Mouse (Mus musculus) midbrain, embryonic 10.5 days (tissue): ENCODE measurements at regions not wholly inside any gene's neighbourhood (a gene's known extent, or its start where the extent isn't known, plus 50 kb on each side); places are given as distances from the start of the nearest gene placed in this dataset.

Source experiments
- DNase-seq: peaks from one replicate; pipeline ENCODE4 v3.0.0-alpha.2; 2017; ENCODE audit warnings: low spot score
- H3K27ac ChIP-seq: fragments of 300-500 bp; sonication (generic); replicated peaks from 2 replicates; pipeline ENCODE4 v1.5.1; 2016; ENCODE audit warnings: mild to moderate bottlenecking
- H3K27me3 ChIP-seq: fragments of 300-500 bp; sonication (generic); 2 replicates; pipeline ENCODE4 v1.6.1; 2016; ENCODE audit warnings: low read depth, mild to moderate bottlenecking; ENCODE audit not compliant: poor library complexity, severe bottlenecking
- H3K36me3 ChIP-seq: fragments of 300-500 bp; sonication (generic); 2 replicates; pipeline ENCODE4 v1.6.1; 2016; ENCODE audit warnings: mild to moderate bottlenecking, moderate library complexity
- H3K4me1 ChIP-seq: fragments of 300-500 bp; sonication (generic); 2 replicates; pipeline ENCODE4 v1.6.1; 2016
- H3K4me3 ChIP-seq: fragments of 300-500 bp; sonication (generic); 2 replicates; pipeline ENCODE4 v1.5.1; 2016; ENCODE audit warnings: mild to moderate bottlenecking, moderate library complexity
- H3K9me3 ChIP-seq: fragments of 300-500 bp; sonication (generic); replicated peaks from 2 replicates; pipeline ENCODE4 v1.6.1; 2016; ENCODE audit warnings: mild to moderate bottlenecking
- WGBS: fragments of 180-500 bp; shearing (Covaris S2); methylation state at CpG from one replicate; pipeline ENCODE4 v1.1.7; 2016; 5-methylcytosine and 5-hydroxymethylcytosine counted together

GRCm38 (mm10) chr16:55435139-55435968, 137.6 kb upstream of the Zpld1 start:
- no peak overlapping the region for H3K4me3 ChIP-seq
- H3K4me1 ChIP-seq, result peaks cover 6% of the 10 kb centered on the region
- no peaks in the 10 kb centered on the region for H3K36me3 ChIP-seq
- no peaks in the 10 kb centered on the region for H3K9me3 ChIP-seq
- no peak for DNase-seq
- no peaks in the 10 kb centered on the region for H3K27me3 ChIP-seq
- H3K27ac ChIP-seq, result no peak overlapping the region
- 72% methylated on average over 4 of the region's 4 CpGs for WGBS

GRCm38 (mm10) chr16:55421569-55422342, 124.0 kb upstream of the Zpld1 start:
- Histone ChIP-seq H3K36me3 (no peaks in the 10 kb centered on the region), H3K4me1 (no peaks in the 10 kb centered on the region; the same call in 1 of the 2 replicates), H3K27me3 (no peaks in the 10 kb centered on the region), H3K4me3 (no peak overlapping the region), H3K27ac (no peak overlapping the region), H3K9me3 (no peaks in the 10 kb centered on the region)
- WGBS, result 48% methylated on average over 7 of the region's 7 CpGs
- no peak for DNase-seq

DNA sequence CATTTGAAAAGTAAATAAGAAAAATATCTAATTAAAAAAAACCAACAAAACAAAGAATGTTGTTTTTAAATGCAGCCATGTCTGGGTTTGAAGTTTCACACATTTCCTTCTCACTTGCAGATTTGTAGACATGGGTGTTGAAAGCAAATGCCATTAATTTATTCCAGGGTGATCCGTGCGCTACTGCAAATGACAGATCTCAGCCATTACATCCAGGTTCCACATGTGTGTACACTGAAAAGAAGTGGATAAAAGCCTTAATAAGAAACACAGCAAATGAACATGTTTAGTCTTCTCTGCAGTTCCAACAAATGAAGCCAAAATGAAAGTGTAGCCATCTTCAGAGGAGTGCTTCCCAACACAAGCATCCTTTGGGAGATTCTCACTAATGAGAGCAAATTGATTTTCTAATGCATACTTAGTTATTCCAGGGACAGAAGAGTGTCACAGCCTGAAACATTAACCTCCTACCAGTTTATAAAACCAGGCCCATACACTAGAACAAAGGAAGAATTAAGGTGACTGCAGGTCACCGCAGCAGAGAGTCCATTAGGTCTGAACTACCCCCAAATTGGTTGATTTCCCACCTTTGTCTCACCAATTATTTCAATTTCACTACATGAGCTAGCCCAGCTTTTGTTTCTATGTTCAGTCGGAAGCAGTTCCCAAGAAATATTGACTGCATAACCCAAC, 123.2 kb upstream of the Zpld1 start:
- H3K4me1 ChIP-seq, result no peaks in the 10 kb centered on the region; the same call in 1 of the 2 replicates
- H3K9me3 ChIP-seq, result no peaks in the 10 kb centered on the region
- H3K36me3 ChIP-seq, result no peaks in the 10 kb centered on the region
- H3K4me3 ChIP-seq, result no peak overlapping the region
- no peaks in the 10 kb centered on the region for H3K27me3 ChIP-seq
- H3K27ac ChIP-seq, result no peak overlapping the region
- WGBS, result 79% methylated on average over 4 of the region's 4 CpGs
- no peak for DNase-seq

DNA sequence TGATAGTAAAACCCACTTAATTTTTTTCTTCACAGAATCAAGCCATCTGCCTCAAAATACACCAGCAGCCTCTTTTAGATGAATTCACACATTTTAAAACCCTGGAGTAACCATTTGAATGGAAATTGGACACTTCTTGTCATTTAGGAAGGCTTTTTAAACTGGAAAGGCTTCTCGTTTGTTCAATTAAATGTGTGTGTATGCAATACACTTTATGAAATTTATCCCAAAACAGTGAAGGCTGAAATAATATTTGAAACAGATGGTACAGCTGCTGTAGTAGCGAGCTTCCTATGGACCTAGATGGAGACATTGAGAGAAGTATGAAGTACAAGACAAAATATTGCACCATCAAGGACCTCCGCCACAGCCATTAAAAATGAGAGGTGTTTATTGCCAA, 121.1 kb upstream of the Zpld1 start:
- no peak overlapping the region for H3K27ac ChIP-seq
- no peak for DNase-seq
- H3K9me3 ChIP-seq, result no peaks in the 10 kb centered on the region
- 91% methylated on average over 3 of the region's 3 CpGs for WGBS
- no peaks in the 10 kb centered on the region for H3K27me3 ChIP-seq
- H3K36me3 ChIP-seq, result no peaks in the 10 kb centered on the region
- no peaks in the 10 kb centered on the region; the same call in 1 of the 2 replicates for H3K4me1 ChIP-seq
- H3K4me3 ChIP-seq, result no peak overlapping the region

DNA sequence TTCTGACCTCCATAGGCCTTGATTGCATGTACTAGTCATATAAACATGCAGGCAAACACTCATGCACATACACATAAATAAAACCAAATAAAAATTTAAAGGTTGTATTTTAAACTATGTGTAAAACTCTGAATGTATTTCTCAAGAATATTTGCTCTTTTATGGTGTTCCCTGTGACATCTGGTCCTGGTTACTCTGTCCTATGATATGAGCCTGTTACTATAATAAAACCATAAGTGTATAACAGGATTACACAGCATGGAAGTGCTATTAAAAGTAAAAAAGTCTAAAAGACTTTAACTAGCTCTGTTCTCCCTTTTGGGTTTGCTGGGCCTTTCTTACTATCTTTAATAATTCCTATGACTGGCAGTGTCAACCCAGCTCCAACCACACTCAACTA, 103.0 kb upstream of the Zpld1 start:
- Histone ChIP-seq H3K27ac (no peak overlapping the region), H3K27me3 (no peaks in the 10 kb centered on the region), H3K9me3 (no peaks in the 10 kb centered on the region), H3K4me1 (no peaks in the 10 kb centered on the region), H3K36me3 (no peaks in the 10 kb centered on the region), H3K4me3 (no peak overlapping the region)
- DNase-seq, result no peak

GRCm38 (mm10) chr16:55394864-55395263, 97.1 kb upstream of the Zpld1 start:
- Histone ChIP-seq H3K4me1 (no peaks in the 10 kb centered on the region), H3K9me3 (no peaks in the 10 kb centered on the region), H3K27me3 (no peaks in the 10 kb centered on the region), H3K36me3 (no peaks in the 10 kb centered on the region), H3K27ac (no peak overlapping the region), H3K4me3 (no peak overlapping the region)
- no peak for DNase-seq
- 86% methylated on average over 3 of the region's 3 CpGs for WGBS

DNA sequence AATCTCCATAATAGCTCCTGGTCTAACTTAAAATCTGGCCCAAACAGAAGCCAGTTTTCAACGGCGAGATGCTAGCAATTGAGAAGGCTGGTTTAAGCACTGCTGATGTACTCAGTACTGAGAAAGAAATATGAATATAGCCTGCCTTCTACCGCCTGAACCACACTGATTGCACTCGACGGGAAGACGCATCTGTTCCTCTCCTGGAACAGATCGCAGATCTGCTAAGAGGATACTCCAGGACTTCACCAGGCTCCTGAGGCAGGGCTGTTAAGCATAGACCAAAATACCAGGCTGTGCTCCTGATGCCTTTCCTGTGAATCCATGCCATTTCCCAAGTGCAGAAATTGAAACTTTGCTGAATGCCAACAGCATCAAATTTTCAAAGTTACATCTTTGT, 92.6 kb upstream of the Zpld1 start:
- Histone ChIP-seq H3K4me1 (no peaks in the 10 kb centered on the region), H3K27ac (no peak overlapping the region), H3K4me3 (no peak overlapping the region), H3K27me3 (no peaks in the 10 kb centered on the region), H3K36me3 (no peaks in the 10 kb centered on the region), H3K9me3 (no peaks in the 10 kb centered on the region)
- 91% methylated on average over 7 of the region's 7 CpGs for WGBS
- no peak for DNase-seq

GRCm38 (mm10) chr16:55379996-55380395, 82.2 kb upstream of the Zpld1 start:
- Histone ChIP-seq H3K4me3 (no peak overlapping the region), H3K27ac (no peak overlapping the region), H3K27me3 (no peaks in the 10 kb centered on the region), H3K36me3 (no peaks in the 10 kb centered on the region), H3K9me3 (no peaks in the 10 kb centered on the region), H3K4me1 (no peaks in the 10 kb centered on the region)
- DNase-seq, result no peak
- 76% methylated on average over 7 of the region's 7 CpGs for WGBS

DNA sequence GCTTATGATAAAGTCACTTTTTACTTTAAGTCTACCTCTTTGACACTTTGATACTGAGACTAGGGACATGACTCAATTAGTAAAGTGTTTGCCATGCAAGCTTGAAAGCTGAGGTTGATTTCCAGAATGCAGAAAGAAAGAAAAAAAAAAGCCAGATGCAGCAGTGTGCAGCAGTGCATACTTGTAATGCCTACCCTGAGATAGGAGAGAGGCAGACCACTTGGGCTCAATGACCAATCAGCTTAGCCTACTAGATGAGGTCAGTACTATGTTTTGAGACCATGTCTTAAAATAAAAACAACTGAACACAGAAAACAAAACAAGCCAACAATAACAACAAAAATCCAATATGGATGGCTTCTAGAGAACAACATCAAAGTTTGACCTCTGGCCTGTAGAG, 81.4 kb upstream of the Zpld1 start:
- no peaks in the 10 kb centered on the region for H3K4me1 ChIP-seq

DNA sequence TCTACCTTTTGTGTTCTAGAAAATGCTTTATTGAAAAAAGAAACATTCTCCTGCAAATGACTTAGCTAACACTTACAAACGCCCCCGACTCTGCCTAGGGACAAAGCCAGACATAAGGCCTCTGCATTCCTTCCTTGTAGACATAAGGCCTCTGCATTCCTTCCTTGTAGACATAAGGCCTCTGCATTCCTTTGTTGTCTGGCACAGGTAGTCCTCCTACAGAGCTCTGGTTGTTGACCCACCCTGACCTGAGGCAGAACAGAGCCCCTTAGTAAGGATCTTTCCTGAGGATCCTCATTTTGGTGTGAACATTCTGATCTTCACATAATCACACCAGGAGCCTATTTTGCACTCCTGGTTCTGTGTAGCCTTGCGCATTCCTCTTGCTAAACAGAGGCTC, 80.9 kb upstream of the Zpld1 start:
- WGBS, result 73% methylated on average over 3 of the region's 3 CpGs
- DNase-seq, result no peak

More for the DNA sequence above, 81.4 kb upstream of the Zpld1 start:
- Histone ChIP-seq H3K36me3 (no peaks in the 10 kb centered on the region), H3K4me3 (no peak overlapping the region), H3K27ac (no peak overlapping the region), H3K27me3 (no peaks in the 10 kb centered on the region), H3K9me3 (no peaks in the 10 kb centered on the region)
- DNase-seq, result no peak

GRCm38 (mm10) chr16:55375922-55376321, 78.1 kb upstream of the Zpld1 start:
- no peaks in the 10 kb centered on the region for H3K9me3 ChIP-seq
- no peak overlapping the region for H3K4me3 ChIP-seq
- WGBS, result 93% methylated on average over 3 of the region's 3 CpGs
- no peak for DNase-seq
- H3K27me3 ChIP-seq, result no peaks in the 10 kb centered on the region
- no peaks in the 10 kb centered on the region for H3K4me1 ChIP-seq
- no peaks in the 10 kb centered on the region for H3K36me3 ChIP-seq
- no peak overlapping the region for H3K27ac ChIP-seq

More for the DNA sequence above, 80.9 kb upstream of the Zpld1 start:
- Histone ChIP-seq H3K4me1 (no peaks in the 10 kb centered on the region), H3K27me3 (no peaks in the 10 kb centered on the region), H3K27ac (no peak overlapping the region), H3K36me3 (no peaks in the 10 kb centered on the region), H3K9me3 (no peaks in the 10 kb centered on the region), H3K4me3 (no peak overlapping the region)

DNA sequence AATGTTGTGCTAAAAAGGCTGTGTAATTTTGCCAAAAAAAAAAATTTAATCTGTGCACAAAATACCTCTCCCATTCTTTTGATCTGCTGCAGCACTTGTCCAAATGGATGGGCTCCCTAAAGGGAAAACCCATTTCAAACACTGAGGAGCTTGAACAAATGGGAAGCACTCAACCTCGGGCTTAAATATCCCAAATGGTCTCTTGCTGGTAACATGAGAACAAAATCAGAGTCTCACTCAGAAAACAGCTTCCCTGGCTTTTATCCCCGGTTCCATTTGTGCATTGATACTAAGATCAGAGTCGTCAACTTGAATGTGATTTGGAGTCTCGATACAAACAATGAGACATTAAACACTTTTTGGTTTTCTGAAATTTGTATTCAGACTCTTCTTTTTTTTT, 59.9 kb upstream of the Zpld1 start:
- no peaks in the 10 kb centered on the region for H3K4me1 ChIP-seq
- WGBS, result 48% methylated on average over 4 of the region's 4 CpGs
- no peak for DNase-seq
- H3K27ac ChIP-seq, result no peak overlapping the region
- H3K36me3 ChIP-seq, result no peaks in the 10 kb centered on the region
- H3K9me3 ChIP-seq, result no peaks in the 10 kb centered on the region
- H3K4me3 ChIP-seq, result no peak overlapping the region
- H3K27me3 ChIP-seq, result no peaks in the 10 kb centered on the region

GRCm38 (mm10) chr16:55356097-55356496, 58.3 kb upstream of the Zpld1 start:
- DNase-seq, result no peak
- Histone ChIP-seq H3K4me1 (no peaks in the 10 kb centered on the region), H3K27me3 (no peaks in the 10 kb centered on the region), H3K27ac (no peak overlapping the region), H3K36me3 (no peaks in the 10 kb centered on the region), H3K4me3 (no peak overlapping the region), H3K9me3 (no peaks in the 10 kb centered on the region)
- 87% methylated on average over 3 of the region's 3 CpGs for WGBS
